Mouse (Mus musculus) ES-E14 (cell line): Measurements from ENCODE around the gene Glmp.

Experiments
- CHD2 ChIP-seq: IDR thresholded peaks from 2 replicates; pipeline ENCODE4 v1.6.1; 2014; ENCODE audit warnings: mild to moderate bottlenecking, low read depth, low read length, inconsistent platforms
- MAFK ChIP-seq: IDR thresholded peaks from 2 replicates; pipeline ENCODE4 v1.6.1; 2014; ENCODE audit warnings: mild to moderate bottlenecking, low read depth, low read length, inconsistent platforms; ENCODE audit not compliant: insufficient read depth
- ZC3H11A ChIP-seq: IDR thresholded peaks from 2 replicates; pipeline ENCODE4 v1.6.1; 2012; ENCODE audit warnings: low read depth, mild to moderate bottlenecking, inconsistent platforms, low read length, borderline replicate concordance

DNA sequence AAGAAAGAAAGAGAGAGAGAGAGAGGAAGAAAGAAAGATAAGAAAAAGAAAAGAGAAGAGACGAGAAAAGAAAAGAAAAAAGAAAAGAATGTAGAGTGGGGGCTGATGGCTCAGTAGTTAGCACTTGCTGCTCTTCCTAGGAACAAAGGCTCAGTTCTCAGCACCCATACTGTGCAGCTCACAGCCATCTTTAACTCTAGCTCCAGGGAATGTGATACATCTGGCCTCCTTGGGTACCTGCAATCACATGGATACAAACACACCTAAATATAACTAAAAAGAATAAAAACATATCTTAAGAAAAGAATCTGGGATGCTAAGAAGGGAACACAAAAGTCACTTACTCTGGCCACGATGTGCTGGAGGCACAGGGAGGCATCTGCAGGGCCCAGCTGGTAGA is 48.7 kb upstream of the Glmp start:
- TF ChIP-seq CHD2: no peak
- no peak for TF ChIP-seq MAFK
- no peak for TF ChIP-seq ZC3H11A
